ENCODE assay signal across 10 mouse cellular contexts in genomic region chr5:30247666-30248065, GRCm38 (mm10). TPM values are rescaled to one million over a fixed set of nuclear protein-coding genes. Genes with fewer than 3 reads are reported as not detected.
DNase-seq lines count a peak whose midpoint lies in the region; ATAC-seq and TF ChIP-seq lines count a peak whose summit lies in the region.
"Had no signal": no experiment of that assay in that cellular context is flagged by ENCODE, and none has a peak within 500 bp of the region (broad histone marks: within the 10 kb centered on the region; RNA-seq: fewer than 3 reads in every experiment).

No protein-coding gene starts in this region.

- H3K9ac ChIP-seq in kidney, postnatal 0 days (ENCODE audit: low read depth, low read length) = no peak overlapping the region
- H3K9ac ChIP-seq in kidney, embryonic 16.5 days (replicated peaks; ENCODE audit: low read length) = no peak overlapping the region
- no peak overlapping the region for H3K9ac ChIP-seq in ES-E14 (ENCODE audit: insufficient read depth, low read depth, low read length, poor library complexity, severe bottlenecking)
- H3K9ac ChIP-seq in forebrain, embryonic 12.5 days = no peak overlapping the region
- H3K9ac ChIP-seq: liver, embryonic 15.5 days had no signal

- H3K36me3 ChIP-seq in kidney, postnatal 0 days (ENCODE audit: insufficient read depth, low read length) = 0 out of 2 replicates have a peak, but pooled peaks cover 5% of the 10 kb centered on the region
- 0 out of 2 replicates have a peak, but pooled peaks cover 7% of the 10 kb centered on the region for H3K36me3 ChIP-seq in kidney, embryonic 16.5 days (ENCODE audit: insufficient read depth, low read length)
- peaks cover 2% of the 10 kb centered on the region; the same call in 1 of the 2 replicates for H3K36me3 ChIP-seq in ES-E14 (ENCODE audit: control insufficient read depth, insufficient read depth, low read length, poor library complexity, severe bottlenecking)
- peaks cover 12% of the 10 kb centered on the region; the same call in 1 of the 2 replicates for H3K36me3 ChIP-seq in forebrain, embryonic 12.5 days (replicated peaks)

- H3K27ac ChIP-seq in kidney, postnatal 0 days = no peak overlapping the region
- no peak overlapping the region for H3K27ac ChIP-seq in kidney, embryonic 16.5 days (ENCODE audit: low read length)
- no peak overlapping the region for H3K27ac ChIP-seq in ES-E14 (ENCODE audit: insufficient read depth, low read depth, low read length, poor library complexity, severe bottlenecking)
- no peak overlapping the region for H3K27ac ChIP-seq in forebrain, embryonic 12.5 days
- H3K27ac ChIP-seq: liver, embryonic 15.5 days had no signal

- ATAC-seq in kidney, postnatal 0 days (replicated peaks; ENCODE audit: low FRiP score, low read depth) = no peak
- no peak for ATAC-seq in kidney, embryonic 16.5 days (ENCODE audit: low FRiP score, low TSS enrichment)
- ATAC-seq in megakaryocyte-erythroid progenitor cell, adult 5-6 weeks (replicated peaks; ENCODE audit: low FRiP score, low TSS enrichment, poor library complexity, severe bottlenecking) = 0 out of 2 replicates have a peak, but pooled peaks have one; percentile 45
- ATAC-seq in forebrain, embryonic 12.5 days (ENCODE audit: low FRiP score) = no peak

- H3K27me3 ChIP-seq in kidney, postnatal 0 days (ENCODE audit: insufficient read depth, low read length) = no peaks in the 10 kb centered on the region
- H3K27me3 ChIP-seq in kidney, embryonic 16.5 days (ENCODE audit: insufficient read depth, low read length) = no peaks in the 10 kb centered on the region
- no peaks in the 10 kb centered on the region for H3K27me3 ChIP-seq in forebrain, embryonic 12.5 days
- H3K27me3 ChIP-seq: liver, embryonic 15.5 days had no signal

- peak; percentile 38; the same call in 1 of the 2 replicates for TF ChIP-seq CTCF in kidney, postnatal 0 days (IDR thresholded peaks at IDR 0.05; ENCODE audit: low read depth)

- no peak overlapping the region for H3K4me3 ChIP-seq in kidney, postnatal 0 days (replicated peaks; ENCODE audit: low read depth, low read length)
- no peak overlapping the region for H3K4me3 ChIP-seq in kidney, embryonic 16.5 days (ENCODE audit: low read length)
- H3K4me3 ChIP-seq in ES-E14 (ENCODE audit: insufficient read depth in 1 of 2, low read depth in 1 of 2, low read length in 2 of 2, poor library complexity in 1 of 2, severe bottlenecking in 1 of 2) = no peak overlapping the region
- H3K4me3 ChIP-seq in forebrain, embryonic 12.5 days (replicated peaks) = no peak overlapping the region
- H3K4me3 ChIP-seq: liver, embryonic 15.5 days had no signal

- H3K4me1 ChIP-seq in kidney, postnatal 0 days (replicated peaks; ENCODE audit: insufficient read depth, low read length) = no peaks in the 10 kb centered on the region
- peaks cover 9% of the 10 kb centered on the region for H3K4me1 ChIP-seq in kidney, embryonic 16.5 days (ENCODE audit: insufficient read depth, low read length)
- peaks cover 0 to 2% of the 10 kb centered on the region in 2 experiments; a peak in 1 of 4 replicates for H3K4me1 ChIP-seq in ES-E14 (ENCODE audit: control insufficient read depth in 2 of 2, insufficient read depth in 2 of 2, low read length in 2 of 2, poor library complexity in 1 of 2)
- peaks cover 14% of the 10 kb centered on the region for H3K4me1 ChIP-seq in forebrain, embryonic 12.5 days

- in situ Hi-C loops in ES-E14 (cut with MboI; ENCODE audit: low sequenced_read_pairs in 2 of 2, unreplicated experiment in 2 of 2) = no loop called here

- DNase-seq in kidney, postnatal 0 days (ENCODE audit: low spot score) = no peak
- DNase-seq in B cell, adult 2 months = peak; percentile 3 to 17
- peak; percentile 35 for DNase-seq in ES-E14 (ENCODE audit: low read depth, low spot score)
- no peak for DNase-seq in Muller cell, postnatal 12 days (ENCODE audit: inconsistent ontology term)
- DNase-seq: adrenal gland, adult 8-10 months; layer of hippocampus, adult 9-11 months had no signal

- 100% methylated on average over 1 of the region's 1 CpGs for WGBS in kidney, postnatal 0 days
- WGBS in kidney, embryonic 16.5 days = 97% methylated on average over 1 of the region's 1 CpGs
- 91% methylated on average over 1 of the region's 1 CpGs for WGBS in forebrain, embryonic 12.5 days

- no peak overlapping the region for H3K4me2 ChIP-seq in kidney, postnatal 0 days (ENCODE audit: low read length)
- no peak overlapping the region for H3K4me2 ChIP-seq in kidney, embryonic 16.5 days (replicated peaks; ENCODE audit: low read depth, low read length)
- H3K4me2 ChIP-seq in forebrain, embryonic 12.5 days = no peak overlapping the region
- H3K4me2 ChIP-seq: liver, embryonic 15.5 days had no signal

- no peaks in the 10 kb centered on the region for H3K9me3 ChIP-seq in kidney, postnatal 0 days (replicated peaks; ENCODE audit: low read length)
- H3K9me3 ChIP-seq in kidney, embryonic 16.5 days (ENCODE audit: low read length) = no peaks in the 10 kb centered on the region
- no peaks in the 10 kb centered on the region for H3K9me3 ChIP-seq in ES-E14 (ENCODE audit: control insufficient read depth, insufficient read depth, low read depth, low read length)
- no peaks in the 10 kb centered on the region for H3K9me3 ChIP-seq in forebrain, embryonic 12.5 days
- H3K9me3 ChIP-seq: liver, embryonic 15.5 days had no signal

TF ChIP-seq in ES-E14, 5 proteins besides CTCF, POLR2A, EP300 and RAD21:
- TF ChIP-seq MAFK (IDR thresholded peaks at IDR 0.05; ENCODE audit: insufficient read depth, low read depth, low read length) (no peak), ZC3H11A (IDR thresholded peaks at IDR 0.05; ENCODE audit: borderline replicate concordance, low read depth, low read length) (peak; percentile 29; the same call in 1 of the 2 replicates)

RNA-seq across cellular contexts. Expression of gene Selenoi, which starts 15.3 kb away (rescaled TPM):
- 9.2 and 9.7 TPM in 2 replicates for polyA plus RNA-seq in kidney, postnatal 0 days (2015; fragmentation: Nextera tagmentation; extraction: Ambion mirVana)
- polyA plus RNA-seq in kidney, embryonic 16.5 days (2015; fragmentation: Nextera tagmentation; extraction: Ambion mirVana) = 14.5 and 18.2 TPM in 2 replicates
- total RNA-seq in ES-E14 (2012; rRNA removed) = 104 and 110 TPM in 2 replicates
- 34.1 and 40.5 TPM in 2 replicates for total RNA-seq in megakaryocyte-erythroid progenitor cell, adult 5-6 weeks (2014; fragmentation: Nextera tagmentation)
- 90.2 and 120 TPM in 2 replicates for total RNA-seq in megakaryocyte-erythroid progenitor cell, adult 5-6 weeks (2017)
- 24.8 and 25.5 TPM in 2 replicates for polyA plus RNA-seq in forebrain, embryonic 12.5 days (2016; fragmentation: Nextera tagmentation; extraction: Ambion mirVana)

RNA-seq across cellular contexts. Expression of gene Drc1, which starts 33.5 kb away (rescaled TPM):
- 0.29 and 0.33 TPM in 2 replicates for polyA plus RNA-seq in kidney, postnatal 0 days (2015; fragmentation: Nextera tagmentation; extraction: Ambion mirVana)
- polyA plus RNA-seq in kidney, embryonic 16.5 days (2015; fragmentation: Nextera tagmentation; extraction: Ambion mirVana) = 0.16 and 0.49 TPM in 2 replicates
- total RNA-seq in ES-E14 (2012; rRNA removed) = 0.54 and 0.74 TPM in 2 replicates
- total RNA-seq in megakaryocyte-erythroid progenitor cell, adult 5-6 weeks (2014; fragmentation: Nextera tagmentation) = 0.79 TPM in 1 of 2 replicates, not detected in the other
- total RNA-seq in megakaryocyte-erythroid progenitor cell, adult 5-6 weeks (2017) = 0.28 TPM in 1 of 2 replicates, not detected in the other
- polyA plus RNA-seq in forebrain, embryonic 12.5 days (2016; fragmentation: Nextera tagmentation; extraction: Ambion mirVana) = 1.5 and 1.6 TPM in 2 replicates

RNA-seq across cellular contexts. Expression of gene Adgrf3, which starts 42.1 kb away (rescaled TPM):
- 0.04 and 0.14 TPM in 2 replicates for polyA plus RNA-seq in kidney, postnatal 0 days (2015; fragmentation: Nextera tagmentation; extraction: Ambion mirVana)
- polyA plus RNA-seq in kidney, embryonic 16.5 days (2015; fragmentation: Nextera tagmentation; extraction: Ambion mirVana) = 0.15 and 0.40 TPM in 2 replicates
- 0.58 and 0.71 TPM in 2 replicates for total RNA-seq in ES-E14 (2012; rRNA removed)
- total RNA-seq in megakaryocyte-erythroid progenitor cell, adult 5-6 weeks (2014; fragmentation: Nextera tagmentation) = not detected in 2 replicates
- 0.34 TPM in 1 of 2 replicates, not detected in the other for total RNA-seq in megakaryocyte-erythroid progenitor cell, adult 5-6 weeks (2017)
- polyA plus RNA-seq in forebrain, embryonic 12.5 days (2016; fragmentation: Nextera tagmentation; extraction: Ambion mirVana) = not detected in 2 replicates
- total RNA-seq: adrenal gland, adult 8-10 months had no signal
- polyA plus RNA-seq: liver, embryonic 15.5 days had no signal

Comparison
In these comparisons a context has a peak if more than half of its experiments do, and no peak if none do; other contexts are left out.
1. DNase-seq: peak in B cell, adult 2 months (2 of 2) and ES-E14 (single experiment); none in kidney, postnatal 0 days (single experiment) and Muller cell, postnatal 12 days (single experiment).